In the genomic region with DNA sequence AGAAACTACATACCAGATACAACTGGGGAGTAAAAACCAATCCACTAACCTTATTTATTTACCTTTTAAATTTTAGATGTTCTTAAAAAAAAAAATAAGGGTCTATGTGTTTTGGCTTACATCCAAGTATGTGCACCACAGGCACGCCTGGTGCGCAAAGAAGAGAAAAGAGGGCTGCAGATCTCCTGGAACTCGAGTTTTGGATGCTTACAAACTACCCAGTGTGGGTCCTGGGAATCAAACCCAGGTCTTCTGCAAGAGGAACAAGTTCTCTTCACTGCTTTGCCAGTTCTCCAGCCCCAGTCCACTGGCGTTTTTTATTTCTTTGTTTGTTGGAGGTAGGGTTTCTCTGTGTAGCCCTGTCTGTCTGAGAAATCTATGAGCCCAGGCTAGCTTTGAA, we compare ENCODE assay signal across 13 mouse cellular contexts.
"Had no signal": no experiment of that assay in that cellular context is flagged by ENCODE, and none has a peak within 500 bp of the region (broad histone marks: within the 10 kb centered on the region; RNA-seq: fewer than 3 reads in every experiment).

No protein-coding gene starts in this region.

- H3K27me3 ChIP-seq: kidney, embryonic 15.5 days; limb, embryonic 15.5 days; liver, embryonic 12.5 days; megakaryocyte, embryonic 14.5 days; midbrain, embryonic 15.5 days had no signal

- H3K4me2 ChIP-seq: kidney, embryonic 15.5 days; limb, embryonic 15.5 days; liver, embryonic 12.5 days; lung, embryonic 14.5 days; midbrain, embryonic 11.5 days; midbrain, embryonic 15.5 days had no signal

- DNase-seq: lung, embryonic 14.5 days; lung, postnatal 10 days; retina, postnatal 1 day; spleen, adult 18-20 months; thymus, adult 18-20 months; thymus, postnatal 14 days had no signal

- H3K4me1 ChIP-seq: kidney, embryonic 15.5 days; limb, embryonic 15.5 days; liver, embryonic 12.5 days; megakaryocyte, embryonic 14.5 days; midbrain, embryonic 15.5 days had no signal

- H3K9me3 ChIP-seq: kidney, embryonic 15.5 days; limb, embryonic 15.5 days; liver, embryonic 12.5 days; megakaryocyte, embryonic 14.5 days; midbrain, embryonic 15.5 days had no signal

- H3K4me3 ChIP-seq: kidney, embryonic 15.5 days; limb, embryonic 15.5 days; liver, embryonic 12.5 days; megakaryocyte, embryonic 14.5 days; midbrain, embryonic 15.5 days had no signal

- H3K9ac ChIP-seq: kidney, embryonic 15.5 days; limb, embryonic 15.5 days; liver, embryonic 12.5 days; lung, embryonic 14.5 days; midbrain, embryonic 15.5 days had no signal

- H3K36me3 ChIP-seq: midbrain, embryonic 15.5 days had no signal

- ATAC-seq: liver, embryonic 12.5 days; midbrain, embryonic 15.5 days had no signal

- H3K27ac ChIP-seq: kidney, embryonic 15.5 days; limb, embryonic 15.5 days; liver, embryonic 12.5 days; macrophage; midbrain, embryonic 15.5 days had no signal
